Mouse (Mus musculus) liver, adult 2 months (tissue): ENCODE results near the gene Ptprd. TPM values are rescaled to one million over a fixed set of nuclear protein-coding genes. Genes with fewer than 3 reads are reported as not detected.
"Not testable (repeated sequence)": the region's sequence is repeated elsewhere in the genome, so short reads cannot be mapped to it uniquely, and the experiment has no call there.

Experiments
- DNase-seq: peaks from one replicate; pipeline ENCODE4 v3.0.0-alpha.2; 2011; ENCODE audit warnings: low read depth, low spot score; ENCODE audit errors: extremely low read depth
- H3K27ac ChIP-seq: fragments of 200-500 bp; replicated peaks from 2 replicates; pipeline ENCODE4 v1.5.1; 2012; ENCODE audit warnings: low read depth, mild to moderate bottlenecking, control low read depth, inconsistent platforms, low read length; ENCODE audit not compliant: insufficient read depth
- H3K27me3 ChIP-seq: fragments of 200-500 bp; 2 replicates; pipeline ENCODE4 v1.6.1; 2012; ENCODE audit warnings: mild to moderate bottlenecking, moderate library complexity, low read length, inconsistent platforms; ENCODE audit not compliant: control insufficient read depth, insufficient read depth
- H3K36me3 ChIP-seq: fragments of 200-500 bp; 2 replicates; pipeline ENCODE4 v1.6.1; 2012; ENCODE audit warnings: low read length, inconsistent platforms; ENCODE audit not compliant: control insufficient read depth, insufficient read depth
- H3K4me1 ChIP-seq: fragments of 200-500 bp; 2 replicates; pipeline ENCODE4 v1.6.1; 2011; ENCODE audit warnings: low read length; ENCODE audit not compliant: control insufficient read depth, insufficient read depth
- H3K4me3 ChIP-seq: fragments of 200-500 bp; 2 replicates; pipeline ENCODE4 v1.5.1; 2011; ENCODE audit warnings: low read depth, mild to moderate bottlenecking, control low read depth, low read length, moderate library complexity; ENCODE audit not compliant: insufficient read depth
- H3K79me2 ChIP-seq: fragments of 200-500 bp; 2 replicates; pipeline ENCODE4 v1.6.1; 2012; ENCODE audit warnings: inconsistent platforms, mild to moderate bottlenecking, low read length, moderate library complexity; ENCODE audit not compliant: control insufficient read depth, insufficient read depth
- H3K9ac ChIP-seq: fragments of 200-500 bp; 2 replicates; pipeline ENCODE4 v1.6.1; 2012; ENCODE audit warnings: low read depth, mild to moderate bottlenecking, control low read depth, inconsistent platforms, low read length
- CTCF ChIP-seq: fragments of 200-500 bp; IDR thresholded peaks from 2 replicates; pipeline ENCODE4 v1.5.1; 2011; ENCODE audit warnings: low read depth, low read length, control low read depth
- POLR2A ChIP-seq: fragments of 200-500 bp; IDR thresholded peaks from 2 replicates; pipeline ENCODE4 v1.6.1; 2011; ENCODE audit warnings: low read length, control low read depth; ENCODE audit not compliant: insufficient read depth; ENCODE audit errors: extremely low read depth
- WGBS: fragments of 180-500 bp; shearing (Covaris S2); methylation state at CpG from one replicate; pipeline ENCODE4 v1.1.7; 2018; 5-methylcytosine and 5-hydroxymethylcytosine counted together
- polyA plus RNA-seq: library from polyadenylated mRNA; depleted of rRNA; stranded (reverse); fragments of >200 nt; gene quantifications from 2 replicates; pipeline ENCODE4 v1.2.3, GENCODE M21; 2012
- total RNA-seq: library from RNA; depleted of rRNA; stranded (reverse); fragments of >200 nt; gene quantifications from 2 replicates; pipeline ENCODE4 v1.2.3, GENCODE M21; 2014

Ptprd gene
- total and polyA plus RNA-seq, 2 experiments: 15.4 to 127 TPM

DNA sequence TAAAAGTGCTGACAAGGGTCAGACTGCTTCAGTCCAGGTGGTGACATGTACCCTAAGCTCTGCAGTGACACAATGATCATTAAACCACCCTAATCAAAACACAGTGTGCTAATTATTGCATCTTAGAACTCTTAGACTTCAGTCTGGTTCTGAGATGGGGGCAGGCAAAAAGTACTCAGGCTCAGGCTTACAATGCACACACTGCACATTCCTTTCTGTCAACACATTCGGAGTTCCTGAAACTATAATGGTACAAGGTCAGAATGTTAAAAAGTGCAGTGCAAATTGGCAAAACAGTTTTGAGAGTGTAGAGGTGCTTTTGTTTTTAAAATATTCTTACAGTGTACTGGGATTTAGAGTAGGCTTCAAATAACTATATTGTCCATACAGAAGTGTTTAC is 2167.0 kb downstream of the Ptprd start:
- Histone ChIP-seq H3K9ac (no peak overlapping the region), H3K36me3 (peaks cover 32% of the 10 kb centered on the region), H3K27me3 (no peaks in the 10 kb centered on the region), H3K27ac (no peak overlapping the region), H3K4me3 (no peak overlapping the region), H3K4me1 (no peaks in the 10 kb centered on the region), H3K79me2 (no peaks in the 10 kb centered on the region; the same call in 1 of the 2 replicates)
- TF ChIP-seq CTCF: no peak
- TF ChIP-seq POLR2A: no peak
- DNase-seq: no peak
- WGBS: 84% methylated on average over 1 of the region's 1 CpGs

DNA sequence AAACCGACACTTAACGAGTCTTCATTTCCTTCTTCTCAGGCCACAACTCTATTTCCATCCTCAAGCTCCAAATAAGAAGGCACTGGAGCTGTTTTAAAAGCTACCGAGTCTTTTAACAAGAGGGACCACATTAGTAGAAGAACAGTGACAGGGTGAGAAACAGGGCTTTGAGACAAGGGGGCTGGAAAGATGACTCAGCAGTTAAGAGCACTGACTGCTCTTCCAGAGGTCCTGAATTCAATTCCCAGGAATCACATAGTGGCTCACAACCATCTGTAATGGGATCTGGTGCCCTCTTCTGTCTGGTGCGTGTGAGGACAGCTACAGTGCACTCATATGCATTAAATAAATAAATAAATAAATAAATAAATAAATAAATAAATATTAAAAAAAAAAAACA is 2174.6 kb downstream of the Ptprd start:
- 90% methylated on average over 4 of the region's 4 CpGs for WGBS

GRCm38 (mm10) chr4:76025571-76026325 is 2186.0 kb downstream of the Ptprd start:
- Histone ChIP-seq H3K9ac (no peak overlapping the region), H3K79me2 (no peaks in the 10 kb centered on the region), H3K27ac (no peak overlapping the region), H3K27me3 (no peaks in the 10 kb centered on the region), H3K4me1 (no peaks in the 10 kb centered on the region), H3K36me3 (peaks cover 15% of the 10 kb centered on the region), H3K4me3 (no peak overlapping the region)
- 87% methylated on average over 8 of the region's 8 CpGs for WGBS
- no peak for DNase-seq
- no peak for TF ChIP-seq POLR2A
- no peak for TF ChIP-seq CTCF

More for the DNA sequence above, 2174.6 kb downstream of the Ptprd start:
- H3K4me1 ChIP-seq, H3K9ac ChIP-seq, H3K79me2 ChIP-seq, DNase-seq, H3K27me3 ChIP-seq, H3K27ac ChIP-seq, H3K4me3 ChIP-seq: not testable (repeated sequence)
- peaks cover 19% of the 10 kb centered on the region for H3K36me3 ChIP-seq

- WGBS: 78% methylated on average over 3 of the region's 3 CpGs
Measured at GRCm38 (mm10) chr4:76024502-76024821, 2187.3 kb downstream of the Ptprd start.

DNA sequence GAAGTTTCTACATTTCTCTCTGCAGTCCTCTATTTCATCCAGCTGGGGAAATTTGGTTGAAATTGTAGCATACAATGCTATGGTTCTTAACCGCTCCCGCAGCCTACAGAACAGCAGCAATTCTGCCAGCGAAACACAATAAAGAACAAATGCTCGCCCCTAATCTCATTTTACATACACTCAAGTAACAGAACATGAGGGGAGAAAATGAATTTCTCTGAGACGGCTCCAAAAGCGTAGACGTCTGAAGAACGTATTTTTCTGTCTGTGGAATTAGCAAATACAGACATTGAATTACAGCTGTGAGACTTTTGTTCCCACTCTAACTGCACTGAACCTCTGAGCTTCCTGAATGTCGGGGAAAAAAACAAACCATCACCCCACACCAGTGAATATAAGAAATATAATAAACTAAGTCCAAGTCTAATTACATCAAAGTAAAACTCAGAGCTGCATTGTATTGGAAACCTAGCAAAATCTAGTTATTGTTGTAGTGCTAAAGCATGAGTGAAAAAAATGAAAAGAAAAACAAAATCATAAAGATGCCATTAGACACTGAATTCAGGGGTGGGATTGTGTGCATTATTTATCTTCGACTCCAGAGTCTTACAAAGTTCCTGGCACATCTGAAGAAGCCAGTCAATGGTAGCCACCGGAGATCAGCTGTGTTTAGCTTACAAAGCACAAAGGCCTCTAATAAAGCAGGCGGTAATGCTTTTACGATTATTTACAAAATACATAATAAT is 2187.8 kb downstream of the Ptprd start:
- peaks cover 8% of the 10 kb centered on the region; the same call in 1 of the 2 replicates for H3K36me3 ChIP-seq
- no peak overlapping the region for H3K4me3 ChIP-seq
- 92% methylated on average over 13 of the region's 13 CpGs for WGBS
- no peaks in the 10 kb centered on the region for H3K27me3 ChIP-seq
- no peak overlapping the region for H3K9ac ChIP-seq
- TF ChIP-seq CTCF: no peak
- no peak for TF ChIP-seq POLR2A
- no peak overlapping the region for H3K27ac ChIP-seq
- H3K79me2 ChIP-seq: no peaks in the 10 kb centered on the region
- no peaks in the 10 kb centered on the region for H3K4me1 ChIP-seq
- DNase-seq: no peak

More at GRCm38 (mm10) chr4:76024502-76024821, 2187.3 kb downstream of the Ptprd start:
- H3K4me3 ChIP-seq: no peak overlapping the region
- H3K9ac ChIP-seq: no peak overlapping the region
- no peak overlapping the region for H3K27ac ChIP-seq
- TF ChIP-seq CTCF: no peak
- no peaks in the 10 kb centered on the region for H3K79me2 ChIP-seq
- no peaks in the 10 kb centered on the region for H3K27me3 ChIP-seq
- H3K4me1 ChIP-seq: no peaks in the 10 kb centered on the region
- DNase-seq: no peak
- H3K36me3 ChIP-seq: peaks cover 12% of the 10 kb centered on the region; the same call in 1 of the 2 replicates

DNA sequence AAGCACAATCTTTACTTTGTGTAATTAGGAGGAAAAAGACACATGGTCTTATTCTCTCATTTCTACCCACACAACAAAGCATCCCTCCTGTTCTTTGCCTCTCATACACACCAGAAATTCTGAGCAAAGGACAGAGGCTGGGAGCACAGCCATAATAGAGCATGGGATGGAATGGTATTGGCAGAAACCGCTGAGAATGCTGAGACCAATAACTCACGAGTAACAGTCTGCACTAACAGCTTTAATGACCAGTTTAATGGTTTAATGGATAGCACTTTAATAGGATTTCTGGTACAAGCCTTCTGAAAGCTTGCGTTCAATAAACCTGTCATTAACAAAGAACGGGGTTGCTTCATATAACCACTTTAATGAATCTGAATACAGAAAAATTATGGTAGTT is 2190.1 kb downstream of the Ptprd start:
- WGBS: 91% methylated on average over 4 of the region's 4 CpGs
- Histone ChIP-seq H3K27me3 (no peaks in the 10 kb centered on the region), H3K4me1 (no peaks in the 10 kb centered on the region), H3K27ac (no peak overlapping the region), H3K9ac (no peak overlapping the region), H3K36me3 (peaks cover 6% of the 10 kb centered on the region; the same call in 1 of the 2 replicates), H3K4me3 (no peak overlapping the region), H3K79me2 (no peaks in the 10 kb centered on the region)
- no peak for DNase-seq
- no peak for TF ChIP-seq POLR2A
- no peak for TF ChIP-seq CTCF
